Mouse (Mus musculus): Measurements from ENCODE around the gene Olfr1351. TPM values are rescaled to one million over a fixed set of nuclear protein-coding genes. Genes with fewer than 3 reads are reported as not detected.

The Olfr1351 gene
- total RNA-seq (2023): not detected in 2 replicates

GRCm38 (mm10) chr10:79012172-79012571 is at the start of gene Olfr1351:
Olfr1351 (plus strand) TSS chr10:79012472.

GRCm38 (mm10) chr10:78963009-78963408 is 49.3 kb upstream of the Olfr1351 start, which contains the start of gene Olfr1353:
Olfr1353 (plus strand) TSS chr10:78963309.

GRCm38 (mm10) chr10:78980750-78981149 is 31.5 kb upstream of the Olfr1351 start, which contains the start of gene Olfr1352:
Olfr1352 (plus strand) TSS chr10:78981050.

GRCm38 (mm10) chr10:79028441-79028840 is 16.2 kb downstream of the Olfr1351 start, which contains the start of gene Olfr57:
Olfr57 (plus strand) TSS chr10:79028741.

Other genes with a start within 250 kb of the Olfr1351 start
- gene Slc1a6, start 232.0 kb upstream of the Olfr1351 start, total RNA-seq (2023): not detected in 2 replicates
- not detected in 2 replicates for gene Olfr1356, start 160.3 kb upstream of the Olfr1351 start, total RNA-seq (2023)
- not detected in 2 replicates for gene Olfr1355, start 136.9 kb upstream of the Olfr1351 start, total RNA-seq (2023)
- gene Olfr1354, start 99.3 kb upstream of the Olfr1351 start, total RNA-seq (2023): not detected in 2 replicates
- not detected in 2 replicates for gene Olfr8, start 61.8 kb upstream of the Olfr1351 start, total RNA-seq (2023)
- gene Olfr1353, start 49.2 kb upstream of the Olfr1351 start, total RNA-seq (2023): not detected in 2 replicates
- gene Olfr1352, start 31.4 kb upstream of the Olfr1351 start, total RNA-seq (2023): not detected in 2 replicates
- gene Olfr57, start 16.3 kb downstream of the Olfr1351 start, total RNA-seq (2023): not detected in 2 replicates
- gene 2610008E11Rik, start 85.1 kb downstream of the Olfr1351 start, total RNA-seq (2023): 4.2 and 4.9 TPM in 2 replicates
- gene Vmn2r80, start 136.3 kb downstream of the Olfr1351 start, total RNA-seq (2023): not detected in 2 replicates
- not detected in 2 replicates for gene Vmn2r81, start 235.2 kb downstream of the Olfr1351 start, total RNA-seq (2023)